Mouse (Mus musculus): ENCODE data around the gene Hamp2. TPM values are rescaled to one million over a fixed set of nuclear protein-coding genes. Genes with fewer than 3 reads are reported as not detected.
"Not testable (repeated sequence)": the region's sequence is repeated elsewhere in the genome, so short reads cannot be mapped to it uniquely, and the experiment has no call there.

Gene Hamp2
- polyA plus RNA-seq, 1 experiment from 2014 or later, result not detected

- not testable (repeated sequence) for H3K27ac ChIP-seq (ENCODE audit: low read length); H3K36me3 ChIP-seq (ENCODE audit: insufficient read depth, low read length); H3K4me2 ChIP-seq (replicated peaks; ENCODE audit: low read depth, low read length); H3K27me3 ChIP-seq (ENCODE audit: insufficient read depth, low read length); H3K9me3 ChIP-seq (ENCODE audit: low read length); H3K9ac ChIP-seq (replicated peaks; ENCODE audit: low read length); H3K4me1 ChIP-seq (ENCODE audit: insufficient read depth, low read length); ATAC-seq (ENCODE audit: low FRiP score, low TSS enrichment); H3K4me3 ChIP-seq (ENCODE audit: low read length)
- 46% methylated on average over 3 of the region's 3 CpGs for WGBS
Observed at GRCm38 (mm10) chr7:30942365-30942764, 17.9 kb upstream of the Hamp2 start.

GRCm38 (mm10) chr7:30940070-30940469 is 15.6 kb upstream of the Hamp2 start:
- not testable (repeated sequence) for H3K9ac ChIP-seq (replicated peaks; ENCODE audit: low read length); H3K27ac ChIP-seq (ENCODE audit: low read length); H3K9me3 ChIP-seq (ENCODE audit: low read length); H3K36me3 ChIP-seq (ENCODE audit: insufficient read depth, low read length); H3K4me2 ChIP-seq (replicated peaks; ENCODE audit: low read depth, low read length); H3K4me3 ChIP-seq (ENCODE audit: low read length); H3K27me3 ChIP-seq (ENCODE audit: insufficient read depth, low read length); ATAC-seq (ENCODE audit: low FRiP score, low TSS enrichment); H3K4me1 ChIP-seq (ENCODE audit: insufficient read depth, low read length)
- WGBS, result 88% methylated on average over 1 of the region's 1 CpGs

- 60% methylated on average over 6 of the region's 6 CpGs for WGBS
- not testable (repeated sequence) for H3K4me2 ChIP-seq (replicated peaks; ENCODE audit: low read depth, low read length); ATAC-seq (ENCODE audit: low FRiP score, low TSS enrichment); H3K4me3 ChIP-seq (ENCODE audit: low read length); H3K36me3 ChIP-seq (ENCODE audit: insufficient read depth, low read length); H3K9ac ChIP-seq (replicated peaks; ENCODE audit: low read length); H3K27me3 ChIP-seq (ENCODE audit: insufficient read depth, low read length); H3K9me3 ChIP-seq (ENCODE audit: low read length); H3K27ac ChIP-seq (ENCODE audit: low read length); H3K4me1 ChIP-seq (ENCODE audit: insufficient read depth, low read length)
Observed at GRCm38 (mm10) chr7:30935422-30936099, 11.1 kb upstream of the Hamp2 start.

- no peak overlapping the region for H3K4me2 ChIP-seq (replicated peaks; ENCODE audit: low read depth, low read length)
- no peak overlapping the region for H3K4me3 ChIP-seq (ENCODE audit: low read length)
- no peak for ATAC-seq (ENCODE audit: low FRiP score, low TSS enrichment)
- WGBS, result 65% methylated on average over 3 of the region's 3 CpGs
- no peaks in the 10 kb centered on the region for H3K36me3 ChIP-seq (ENCODE audit: insufficient read depth, low read length)
- H3K27me3 ChIP-seq (ENCODE audit: insufficient read depth, low read length), result no peaks in the 10 kb centered on the region
- H3K27ac ChIP-seq (ENCODE audit: low read length), result no peak overlapping the region
- no peak overlapping the region for H3K9ac ChIP-seq (replicated peaks; ENCODE audit: low read length)
- no peaks in the 10 kb centered on the region for H3K9me3 ChIP-seq (ENCODE audit: low read length)
- no peaks in the 10 kb centered on the region for H3K4me1 ChIP-seq (ENCODE audit: insufficient read depth, low read length)
Observed at GRCm38 (mm10) chr7:30924071-30924470, 410 bp downstream of the Hamp2 start.

GRCm38 (mm10) chr7:30922490-30922889 is 2.0 kb downstream of the Hamp2 start:
- 67% methylated on average over 3 of the region's 3 CpGs for WGBS

GRCm38 (mm10) chr7:30920217-30920616 is 4.3 kb downstream of the Hamp2 start:
- ATAC-seq (ENCODE audit: low FRiP score, low TSS enrichment), result no peak
- no peak overlapping the region for H3K4me3 ChIP-seq (ENCODE audit: low read length)
- no peaks in the 10 kb centered on the region for H3K27me3 ChIP-seq (ENCODE audit: insufficient read depth, low read length)
- no peaks in the 10 kb centered on the region for H3K4me1 ChIP-seq (ENCODE audit: insufficient read depth, low read length)
- no peak overlapping the region for H3K4me2 ChIP-seq (replicated peaks; ENCODE audit: low read depth, low read length)
- 56% methylated on average over 3 of the region's 3 CpGs for WGBS
- H3K9me3 ChIP-seq (ENCODE audit: low read length), result no peaks in the 10 kb centered on the region
- H3K27ac ChIP-seq (ENCODE audit: low read length), result no peak overlapping the region
- H3K9ac ChIP-seq (replicated peaks; ENCODE audit: low read length), result no peak overlapping the region
- no peaks in the 10 kb centered on the region for H3K36me3 ChIP-seq (ENCODE audit: insufficient read depth, low read length)

More at GRCm38 (mm10) chr7:30922490-30922889, 2.0 kb downstream of the Hamp2 start:
- not testable (repeated sequence) for H3K9ac ChIP-seq (replicated peaks; ENCODE audit: low read length); H3K4me3 ChIP-seq (ENCODE audit: low read length); ATAC-seq (ENCODE audit: low FRiP score, low TSS enrichment); H3K36me3 ChIP-seq (ENCODE audit: insufficient read depth, low read length); H3K27me3 ChIP-seq (ENCODE audit: insufficient read depth, low read length); H3K27ac ChIP-seq (ENCODE audit: low read length); H3K4me1 ChIP-seq (ENCODE audit: insufficient read depth, low read length); H3K4me2 ChIP-seq (replicated peaks; ENCODE audit: low read depth, low read length); H3K9me3 ChIP-seq (ENCODE audit: low read length)

- no peak for ATAC-seq (ENCODE audit: low FRiP score, low TSS enrichment)
- H3K9me3 ChIP-seq (ENCODE audit: low read length), result no peaks in the 10 kb centered on the region
- no peak overlapping the region for H3K4me2 ChIP-seq (replicated peaks; ENCODE audit: low read depth, low read length)
- H3K4me1 ChIP-seq (ENCODE audit: insufficient read depth, low read length), result no peaks in the 10 kb centered on the region
- H3K9ac ChIP-seq (replicated peaks; ENCODE audit: low read length), result no peak overlapping the region; the same call in 1 of the 2 replicates
- WGBS, result 51% methylated on average over 4 of the region's 4 CpGs
- no peaks in the 10 kb centered on the region for H3K36me3 ChIP-seq (ENCODE audit: insufficient read depth, low read length)
- no peak overlapping the region for H3K27ac ChIP-seq (ENCODE audit: low read length)
- H3K27me3 ChIP-seq (ENCODE audit: insufficient read depth, low read length), result no peaks in the 10 kb centered on the region
- H3K4me3 ChIP-seq (ENCODE audit: low read length), result no peak overlapping the region
Observed at GRCm38 (mm10) chr7:30917219-30917618, 7.3 kb downstream of the Hamp2 start.

- no peak for ATAC-seq (ENCODE audit: low FRiP score, low TSS enrichment)
- Histone ChIP-seq H3K4me1 (ENCODE audit: insufficient read depth, low read length) (no peaks in the 10 kb centered on the region), H3K9me3 (ENCODE audit: low read length) (no peaks in the 10 kb centered on the region), H3K4me2 (replicated peaks; ENCODE audit: low read depth, low read length) (no peak overlapping the region), H3K27me3 (ENCODE audit: insufficient read depth, low read length) (no peaks in the 10 kb centered on the region), H3K36me3 (ENCODE audit: insufficient read depth, low read length) (no peaks in the 10 kb centered on the region), H3K4me3 (ENCODE audit: low read length) (no peak overlapping the region), H3K27ac (ENCODE audit: low read length) (no peak overlapping the region), H3K9ac (replicated peaks; ENCODE audit: low read length) (no peak overlapping the region)
- 34% methylated on average over 6 of the region's 6 CpGs for WGBS
Observed at GRCm38 (mm10) chr7:30916713-30917112, 7.8 kb downstream of the Hamp2 start.

GRCm38 (mm10) chr7:30914732-30915131 is 9.7 kb downstream of the Hamp2 start, which contains the start of gene Mag:
TSS of gene Mag (minus strand) at chr7:30914873.
- 73% methylated on average over 7 of the region's 8 CpGs for WGBS

GRCm38 (mm10) chr7:30909773-30910172 is 14.7 kb downstream of the Hamp2 start:
- no peaks in the 10 kb centered on the region for H3K36me3 ChIP-seq (ENCODE audit: insufficient read depth, low read length)
- WGBS, result 83% methylated on average over 6 of the region's 6 CpGs
- H3K27ac ChIP-seq (ENCODE audit: low read length), result no peak overlapping the region
- H3K9ac ChIP-seq (replicated peaks; ENCODE audit: low read length), result no peak overlapping the region
- H3K4me2 ChIP-seq (replicated peaks; ENCODE audit: low read depth, low read length), result no peak overlapping the region
- H3K27me3 ChIP-seq (ENCODE audit: insufficient read depth, low read length), result 0 out of 2 replicates have a peak, but pooled peaks cover 2% of the 10 kb centered on the region
- ATAC-seq (ENCODE audit: low FRiP score, low TSS enrichment), result no peak
- no peaks in the 10 kb centered on the region for H3K9me3 ChIP-seq (ENCODE audit: low read length)
- no peak overlapping the region for H3K4me3 ChIP-seq (ENCODE audit: low read length)
- H3K4me1 ChIP-seq (ENCODE audit: insufficient read depth, low read length), result peaks cover 6% of the 10 kb centered on the region

More at GRCm38 (mm10) chr7:30914732-30915131, 9.7 kb downstream of the Hamp2 start, which contains the start of gene Mag:
- H3K4me3 ChIP-seq (ENCODE audit: low read length), result no peak within 1 kb of the TSS
- H3K27me3 ChIP-seq (ENCODE audit: insufficient read depth, low read length), result no peaks in the 10 kb centered on the region
- no peak within 1 kb of the TSS for H3K9ac ChIP-seq (replicated peaks; ENCODE audit: low read length)
- H3K27ac ChIP-seq (ENCODE audit: low read length), result no peak within 1 kb of the TSS
- H3K36me3 ChIP-seq (ENCODE audit: insufficient read depth, low read length), result no peaks in the 10 kb centered on the region
- ATAC-seq (ENCODE audit: low FRiP score, low TSS enrichment), result no peak
- no peaks in the 10 kb centered on the region for H3K4me1 ChIP-seq (ENCODE audit: insufficient read depth, low read length)
- H3K9me3 ChIP-seq (ENCODE audit: low read length), result no peaks in the 10 kb centered on the region
- no peak within 1 kb of the TSS for H3K4me2 ChIP-seq (replicated peaks; ENCODE audit: low read depth, low read length)

Measured in kidney, embryonic 16.5 days (tissue).